Mouse (Mus musculus) induced T-regulatory cell, adult 2 months (primary cell): ENCODE measurements around the gene Prps1l1.

ENCODE experiments used
- DNase-seq: peaks from one replicate; pipeline ENCODE4 v3.0.0-alpha.2; 2012; ENCODE audit warnings: low read depth

The Prps1l1 gene

DNA sequence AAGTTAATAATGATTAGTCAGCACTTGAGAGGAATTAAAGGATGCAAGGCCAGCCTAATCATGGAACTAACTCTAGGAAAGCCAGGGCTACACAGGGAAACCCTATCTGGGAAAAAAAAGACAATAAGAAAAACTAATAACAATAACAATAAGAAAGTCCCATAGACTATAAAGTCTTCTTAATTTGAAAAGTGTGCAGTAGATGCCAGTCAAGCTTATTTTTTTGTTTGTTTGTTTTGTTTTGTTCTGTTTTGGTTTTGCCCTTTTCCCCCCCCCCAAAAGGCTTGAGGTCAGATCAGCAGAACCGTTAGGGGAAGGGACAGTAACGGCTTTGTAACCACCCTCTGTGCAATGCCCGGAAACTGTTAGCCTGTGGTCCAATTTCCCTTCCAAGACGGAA lies at the start of gene Prps1l1:
TSS of gene Prps1l1 (plus strand) at position 301 of the 400 bp plus-strand sequence.
- no peak for DNase-seq

DNA sequence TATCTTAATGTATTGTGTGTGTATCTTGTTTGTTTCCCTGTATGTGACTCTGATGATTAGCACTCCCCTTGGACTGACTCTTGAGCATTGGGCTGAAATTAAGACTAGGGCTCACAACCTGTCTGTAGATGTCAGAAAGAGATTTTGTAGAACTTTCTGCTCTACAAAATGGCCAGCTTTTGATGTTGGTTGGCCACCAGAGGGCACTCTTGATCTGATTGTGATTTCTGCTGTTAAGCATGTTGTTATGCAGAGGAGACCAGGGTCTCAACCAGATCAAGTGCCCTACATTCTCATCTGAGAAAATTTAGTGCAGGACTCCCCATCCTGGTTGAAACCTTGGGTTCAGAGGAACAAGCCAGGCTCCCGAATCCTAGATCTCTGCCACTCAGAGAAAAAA lies 46.6 kb upstream of the Prps1l1 start:
- DNase-seq = peak; percentile 61

- peak; percentile 37 for DNase-seq
Observed at GRCm38 (mm10) chr12:34949066-34949706, 35.4 kb upstream of the Prps1l1 start.

DNA sequence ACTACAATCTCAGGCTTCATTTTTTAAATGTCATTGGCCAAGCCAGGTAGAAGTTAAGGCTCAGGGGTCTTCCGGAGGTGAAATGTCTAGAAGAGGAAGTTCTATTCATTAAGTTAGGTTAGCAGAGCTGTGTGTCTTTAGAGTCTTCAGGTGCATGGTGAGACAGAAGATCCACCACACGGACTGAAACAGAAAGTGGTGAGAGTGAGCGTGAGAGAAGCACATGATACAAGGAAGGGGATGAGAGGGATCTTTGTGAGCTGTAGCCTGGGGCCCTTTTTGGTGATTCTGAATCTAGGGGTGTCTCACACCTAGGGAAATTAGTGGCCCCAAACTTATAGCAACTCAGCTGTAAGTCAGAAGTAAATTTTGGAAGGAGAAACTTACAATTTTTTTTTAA lies 8.6 kb upstream of the Prps1l1 start:
- DNase-seq = no peak

GRCm38 (mm10) chr12:34985865-34986264 lies 1.3 kb downstream of the Prps1l1 start:
- DNase-seq = no peak

- DNase-seq = no peak
Observed at GRCm38 (mm10) chr12:34989537-34990200, 5.1 kb downstream of the Prps1l1 start.

- peak; percentile 73 for DNase-seq
Observed at GRCm38 (mm10) chr12:34990387-34990786, 5.8 kb downstream of the Prps1l1 start.

DNA sequence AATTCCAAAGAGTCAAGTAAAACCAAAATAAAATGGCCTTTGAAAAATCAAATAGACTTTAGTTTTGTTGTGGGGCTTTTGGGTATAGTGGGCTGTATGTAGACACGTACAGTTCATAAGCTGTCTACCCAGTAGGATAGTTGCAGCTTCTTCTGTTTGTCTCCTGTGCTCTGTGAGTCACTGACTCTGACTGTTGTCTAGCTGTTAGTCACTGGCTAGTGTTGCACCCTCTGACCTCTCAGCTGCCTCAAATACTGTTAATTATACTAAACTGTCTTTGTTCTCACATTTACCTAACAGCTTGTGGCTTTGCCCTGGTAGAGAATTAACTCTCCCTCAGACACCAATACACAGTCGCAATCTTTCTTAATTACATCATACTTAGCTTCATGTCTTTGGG lies 7.3 kb downstream of the Prps1l1 start:
- no peak for DNase-seq

DNA sequence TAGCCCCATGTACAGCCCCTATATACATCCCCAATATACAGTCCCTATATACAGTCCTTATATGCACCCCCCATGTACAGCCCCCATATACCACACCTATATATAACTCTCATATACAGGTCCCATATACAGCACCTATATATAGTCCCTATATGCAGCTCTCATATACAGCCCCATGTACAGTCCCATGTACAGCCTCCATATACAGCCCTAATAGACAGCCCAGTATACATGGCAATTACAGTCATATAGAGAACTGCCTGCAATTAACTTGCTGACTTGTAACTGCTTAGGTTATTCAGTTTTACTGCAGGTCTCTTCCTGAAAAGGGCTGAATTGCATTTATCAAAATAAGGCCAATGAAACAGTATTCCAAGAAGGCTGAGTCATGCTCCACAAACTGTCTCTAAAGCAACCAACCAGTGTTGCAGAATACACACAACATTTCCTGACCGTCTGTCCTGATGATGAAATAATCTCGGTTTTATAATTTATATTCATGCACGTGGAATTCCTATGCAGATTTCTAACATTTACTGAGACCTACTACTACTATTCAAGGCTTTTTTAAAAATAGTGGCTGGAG lies 13.1 kb downstream of the Prps1l1 start:
- DNase-seq = no peak

DNA sequence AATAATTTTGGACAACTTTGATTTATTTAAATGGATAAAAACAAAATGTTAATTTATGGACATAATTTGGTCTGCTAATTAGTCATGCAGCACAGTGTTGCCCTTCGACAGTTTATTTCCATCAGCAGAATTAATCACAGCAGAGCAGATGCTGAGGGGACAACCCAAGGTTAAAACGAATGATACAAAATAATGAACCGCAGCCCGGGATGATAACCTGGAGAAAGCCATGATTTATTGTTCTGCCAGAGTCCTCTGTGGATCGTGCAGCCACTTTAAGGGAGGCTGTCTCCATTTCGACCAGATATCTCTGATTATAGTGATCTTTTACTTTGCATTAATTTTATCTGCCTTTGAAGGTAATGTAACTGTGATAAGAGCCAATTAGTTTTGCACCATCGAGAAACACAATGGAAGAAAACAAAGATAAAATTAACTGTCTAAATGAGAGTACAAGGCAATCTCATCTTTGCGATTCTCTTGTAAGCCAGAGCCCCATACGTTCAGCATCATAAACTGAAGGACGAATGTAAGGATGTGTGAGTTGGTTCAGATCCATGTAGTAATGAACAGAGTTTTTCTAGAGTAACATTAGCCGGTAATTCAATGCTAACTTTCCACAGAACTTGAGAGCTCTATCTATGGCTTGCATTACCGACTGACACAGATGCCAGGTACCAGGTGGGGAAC lies 14.4 kb downstream of the Prps1l1 start:
- no peak for DNase-seq

- DNase-seq = no peak
Observed at GRCm38 (mm10) chr12:35000323-35000722, 15.8 kb downstream of the Prps1l1 start.

DNA sequence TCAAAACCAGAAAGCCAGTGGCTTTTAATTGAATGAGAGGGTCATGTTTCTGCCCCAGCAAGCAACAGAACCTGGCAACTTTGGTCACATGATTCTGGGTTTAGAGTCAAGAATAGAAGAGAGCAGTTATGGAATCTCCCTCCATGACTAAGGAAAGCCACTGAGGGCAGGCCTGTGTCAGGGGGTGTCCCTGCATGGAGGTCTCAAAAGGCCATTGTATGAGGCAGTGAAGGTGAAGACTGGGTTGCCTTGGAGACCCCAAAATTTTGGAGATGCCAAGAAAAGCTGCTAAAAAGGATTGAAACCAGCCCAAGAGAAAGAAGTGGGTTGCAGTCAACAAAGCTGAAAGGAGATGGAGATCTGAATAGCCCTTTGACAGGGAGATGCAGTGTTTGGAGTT lies 21.2 kb downstream of the Prps1l1 start:
- DNase-seq = no peak

DNA sequence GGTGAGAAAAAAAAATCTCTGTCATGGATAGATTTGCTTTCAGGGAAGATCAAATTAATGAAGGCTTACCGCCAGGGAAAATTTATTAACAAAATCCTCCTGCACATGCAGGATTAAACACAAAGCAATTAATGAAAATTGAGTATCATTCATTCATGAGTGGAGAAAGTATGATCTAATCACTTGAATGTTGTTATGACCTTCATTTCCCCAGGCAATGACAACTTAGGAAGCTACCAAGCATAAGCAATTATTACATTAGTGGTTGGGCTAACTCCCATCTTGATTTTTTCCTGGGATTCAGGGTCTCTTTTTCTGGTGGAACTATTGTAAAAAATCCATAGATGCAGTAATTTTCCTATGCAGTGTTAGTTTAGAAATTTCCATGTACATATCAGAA lies 23.3 kb downstream of the Prps1l1 start:
- DNase-seq = no peak

DNA sequence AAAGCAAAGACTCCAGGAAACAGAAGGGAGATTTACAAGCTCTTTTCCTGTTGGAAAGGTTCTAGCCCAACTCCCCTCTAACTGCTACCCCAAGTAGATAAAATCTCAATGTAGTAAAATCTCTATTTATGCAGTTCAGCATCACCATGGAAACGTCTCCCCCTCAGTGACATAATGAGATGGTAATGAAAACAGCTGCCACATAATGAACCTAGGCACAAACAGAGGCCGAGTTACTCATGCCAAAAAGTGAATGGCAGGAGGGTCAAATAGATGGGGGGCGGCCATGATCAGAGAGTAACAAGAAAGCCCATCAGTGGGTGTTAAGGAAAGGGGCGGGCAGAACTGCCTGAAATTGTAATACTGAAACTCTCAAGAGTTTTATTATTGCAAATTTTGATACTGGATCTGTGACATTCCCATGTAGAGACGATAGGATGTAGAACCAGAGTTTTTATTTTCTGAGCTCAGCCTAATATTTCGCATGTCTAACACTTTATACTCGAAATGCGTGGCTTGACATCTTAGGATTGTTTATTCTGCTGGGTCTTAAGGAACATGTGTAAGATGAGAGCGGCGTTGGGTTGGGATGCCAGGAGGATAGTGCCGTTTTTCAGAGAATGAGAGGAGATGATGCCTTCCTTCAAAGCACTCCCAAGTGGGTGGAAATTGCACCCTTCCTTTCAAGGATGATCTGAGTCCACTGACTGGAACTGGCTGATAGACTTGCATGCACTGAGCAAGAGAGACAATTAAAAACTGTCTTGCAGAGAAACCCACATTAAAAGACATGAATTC lies 24.0 kb downstream of the Prps1l1 start:
- DNase-seq = no peak

- no peak for DNase-seq
Observed at GRCm38 (mm10) chr12:35011462-35011861, 26.9 kb downstream of the Prps1l1 start.

- no peak for DNase-seq
Observed at GRCm38 (mm10) chr12:35013950-35014349, 29.4 kb downstream of the Prps1l1 start.

DNA sequence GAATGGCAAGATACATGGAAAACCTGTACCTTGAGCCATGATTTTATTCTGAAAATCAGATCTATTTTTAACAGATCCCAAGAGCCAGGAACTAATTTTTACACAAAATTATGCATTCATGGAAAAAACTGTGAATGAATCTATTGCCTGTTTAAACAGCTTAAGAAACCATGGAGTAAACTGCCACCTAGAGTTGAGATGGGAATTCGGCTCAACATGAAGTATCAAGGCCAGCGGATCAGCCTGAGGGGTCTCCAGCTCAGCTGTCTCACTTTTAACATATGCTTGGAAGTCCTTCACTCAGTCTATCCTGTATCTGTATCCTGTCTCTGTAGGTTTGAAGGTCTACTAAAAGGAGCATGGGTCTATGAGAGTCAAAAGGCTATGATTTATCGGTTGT lies 31.5 kb downstream of the Prps1l1 start:
- DNase-seq = no peak

- DNase-seq = no peak
Observed at GRCm38 (mm10) chr12:35016481-35017250, 32.1 kb downstream of the Prps1l1 start.

DNA sequence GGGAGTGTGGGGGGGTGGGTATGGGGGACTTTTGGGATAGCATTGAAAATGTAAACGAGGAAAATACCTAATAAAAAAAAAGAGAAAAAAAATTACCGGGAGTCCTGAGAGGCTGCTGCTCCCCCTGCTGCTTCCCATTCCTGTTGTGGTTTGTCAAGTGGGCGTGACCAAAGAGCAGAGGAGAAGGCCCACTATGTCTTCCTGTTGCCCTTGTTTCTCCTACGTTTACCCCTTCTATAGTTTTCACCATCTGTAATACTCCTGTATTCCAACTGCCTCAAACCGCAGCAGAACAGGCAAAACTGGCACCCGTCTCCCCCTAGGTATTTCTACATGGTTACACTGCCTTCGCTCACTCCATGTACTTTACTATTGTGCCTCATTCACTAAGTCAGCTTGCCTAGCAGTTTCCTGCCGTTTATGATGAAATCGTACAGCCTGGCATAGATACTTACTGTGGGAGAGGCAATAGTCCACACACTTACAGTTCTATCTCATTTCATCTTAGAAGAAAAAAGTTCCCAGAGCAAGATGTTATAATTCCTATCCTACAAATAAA lies 34.2 kb downstream of the Prps1l1 start:
- DNase-seq = no peak

DNA sequence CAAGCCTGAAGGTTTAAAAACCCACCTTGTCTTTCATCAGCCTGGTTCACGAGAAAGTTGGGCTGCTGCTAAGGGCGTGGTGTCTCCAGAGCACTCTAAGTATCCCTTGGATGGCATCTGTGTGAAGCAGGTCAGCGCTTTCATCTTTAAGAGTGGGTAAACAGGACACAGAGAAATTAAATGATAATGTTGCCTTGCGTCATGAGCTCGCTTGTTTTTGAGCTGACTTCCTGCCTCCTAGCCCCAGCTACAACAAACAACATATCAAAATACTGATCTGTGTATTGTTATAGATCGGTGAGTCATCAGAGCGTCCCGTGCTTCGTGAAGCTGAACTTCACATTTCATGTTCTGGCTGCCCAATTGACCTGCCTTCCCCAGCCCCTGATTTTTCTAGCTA lies 36.7 kb downstream of the Prps1l1 start:
- peak; percentile 79 for DNase-seq

- no peak for DNase-seq
Observed at GRCm38 (mm10) chr12:35022066-35022465, 37.5 kb downstream of the Prps1l1 start.
